16 mouse cellular contexts compared by ENCODE assay signal in genomic region chr8:125718914-125719313, GRCm38 (mm10). TPM values are rescaled to one million over a fixed set of nuclear protein-coding genes. Genes with fewer than 3 reads are reported as not detected.
A peak's percentile ranks its signal among the peaks of the same experiment; 100 is the strongest.
DNase-seq lines count a peak whose midpoint lies in the region; ATAC-seq and TF ChIP-seq lines count a peak whose summit lies in the region.
"Had no signal": no experiment of that assay in that cellular context is flagged by ENCODE, and none has a peak within 500 bp of the region (broad histone marks: within the 10 kb centered on the region; RNA-seq: fewer than 3 reads in every experiment).

No protein-coding gene starts in this region.

- peaks cover 7% of the 10 kb centered on the region; the same call in 1 of the 2 replicates for H3K4me1 ChIP-seq in cerebellum, adult 2 months (ENCODE audit: control insufficient read depth, insufficient read depth, low read length)
- H3K4me1 ChIP-seq in liver, postnatal 0 days (ENCODE audit: insufficient read depth), result no peaks in the 10 kb centered on the region
- H3K4me1 ChIP-seq in liver, embryonic 11.5 days (replicated peaks; ENCODE audit: control insufficient read depth, insufficient read depth, low read length), result peaks cover 4% of the 10 kb centered on the region; the same call in 1 of the 2 replicates
- no peaks in the 10 kb centered on the region for H3K4me1 ChIP-seq in MEL (ENCODE audit: control insufficient read depth in 1 of 2, insufficient read depth in 2 of 2, low read length in 2 of 2)

- ATAC-seq in liver, postnatal 0 days, result no peak
- no peak for ATAC-seq in liver, embryonic 11.5 days (replicated peaks; ENCODE audit: low FRiP score)
- 0 out of 2 replicates have a peak, but pooled peaks have one; percentile 31 for ATAC-seq in megakaryocyte, adult 5-6 weeks (ENCODE audit: poor library complexity, severe bottlenecking)
- ATAC-seq: forebrain, embryonic 13.5 days had no signal

- TF ChIP-seq RAD21 in MEL (IDR thresholded peaks at IDR 0.05; ENCODE audit: low read depth, low read length), result no peak

- 76% methylated on average over 4 of the region's 4 CpGs for WGBS in cerebellum, adult 2 months
- 56% methylated on average over 4 of the region's 4 CpGs for WGBS in liver, postnatal 0 days (ENCODE audit: insufficient replicate concordance)
- 57% methylated on average over 4 of the region's 4 CpGs for WGBS in liver, embryonic 11.5 days

- H3K9me3 ChIP-seq in liver, postnatal 0 days (ENCODE audit: low read length), result no peaks in the 10 kb centered on the region
- H3K9me3 ChIP-seq in liver, embryonic 11.5 days (ENCODE audit: control insufficient read depth, low read length), result no peaks in the 10 kb centered on the region
- H3K9me3 ChIP-seq in MEL (replicated peaks; ENCODE audit: insufficient read depth, low read length), result no peaks in the 10 kb centered on the region
- H3K9me3 ChIP-seq: embryonic facial prominence, embryonic 12.5 days; forebrain, embryonic 13.5 days; limb, embryonic 15.5 days; midbrain, embryonic 10.5 days had no signal

- H3K4me2 ChIP-seq in liver, postnatal 0 days (ENCODE audit: low read depth, low read length), result no peak overlapping the region
- no peak overlapping the region for H3K4me2 ChIP-seq in liver, embryonic 11.5 days
- H3K4me2 ChIP-seq: embryonic facial prominence, embryonic 12.5 days; forebrain, embryonic 13.5 days; limb, embryonic 15.5 days had no signal

- TF ChIP-seq CTCF in cerebellum, adult 2 months (IDR thresholded peaks at IDR 0.05; ENCODE audit: borderline replicate concordance, insufficient read depth, low read depth, low read length), result peak; percentile 48; the same call in 1 of the 2 replicates
- peak; percentile 71 for TF ChIP-seq CTCF in liver, postnatal 0 days (IDR thresholded peaks at IDR 0.05; ENCODE audit: low read depth)
- TF ChIP-seq CTCF in MEL (IDR thresholded peaks at IDR 0.05 in 2 of 3, conservative IDR thresholded peaks at IDR 0.05 in 1 of 3; ENCODE audit: control insufficient read depth in 1 of 3, insufficient read depth in 1 of 3, low read depth in 2 of 3, low read length in 3 of 3, poor library complexity in 1 of 3, severe bottlenecking in 1 of 3), result peak; percentile 30 to 40 (median 30); a peak in 4 of 6 replicates

- H3K27ac ChIP-seq in cerebellum, adult 2 months (ENCODE audit: insufficient read depth, low read length), result no peak overlapping the region
- H3K27ac ChIP-seq in liver, postnatal 0 days (ENCODE audit: low read depth), result no peak overlapping the region
- H3K27ac ChIP-seq in liver, embryonic 11.5 days (ENCODE audit: low read depth, low read length), result no peak overlapping the region
- H3K27ac ChIP-seq in MEL (ENCODE audit: control insufficient read depth, low read depth, low read length), result no peak overlapping the region
- H3K27ac ChIP-seq: embryonic facial prominence, embryonic 12.5 days; forebrain, embryonic 13.5 days; limb, embryonic 15.5 days; midbrain, embryonic 10.5 days had no signal

- H3K79me2 ChIP-seq in MEL (ENCODE audit: control insufficient read depth, insufficient read depth, low read length, poor library complexity), result no peaks in the 10 kb centered on the region

- no peak overlapping the region for H3K9ac ChIP-seq in liver, postnatal 0 days (replicated peaks)
- H3K9ac ChIP-seq in liver, embryonic 11.5 days (ENCODE audit: low read depth, low read length), result no peak overlapping the region
- H3K9ac ChIP-seq in MEL (ENCODE audit: control insufficient read depth, low read depth, low read length, poor library complexity, severe bottlenecking), result no peak overlapping the region
- H3K9ac ChIP-seq: embryonic facial prominence, embryonic 12.5 days; forebrain, embryonic 13.5 days; limb, embryonic 15.5 days had no signal

- TF ChIP-seq POLR2A in cerebellum, adult 2 months (IDR thresholded peaks at IDR 0.05; ENCODE audit: borderline replicate concordance, insufficient read depth, low read length), result no peak
- no peak for TF ChIP-seq POLR2A in MEL (IDR thresholded peaks at IDR 0.05; ENCODE audit: control insufficient read depth in 1 of 2, insufficient read depth in 1 of 2, low read depth in 1 of 2, low read length in 2 of 2, poor library complexity in 1 of 2)

- H3K36me3 ChIP-seq in liver, postnatal 0 days (replicated peaks; ENCODE audit: insufficient read depth, low read length), result no peaks in the 10 kb centered on the region
- H3K36me3 ChIP-seq in liver, embryonic 11.5 days (ENCODE audit: control insufficient read depth, insufficient read depth, low read length), result no peaks in the 10 kb centered on the region
- no peaks in the 10 kb centered on the region for H3K36me3 ChIP-seq in MEL (ENCODE audit: control insufficient read depth in 1 of 2, insufficient read depth in 2 of 2, low read length in 2 of 2)
- H3K36me3 ChIP-seq: embryonic facial prominence, embryonic 12.5 days; limb, embryonic 15.5 days; midbrain, embryonic 10.5 days had no signal

- H3K27me3 ChIP-seq in cerebellum, adult 2 months (ENCODE audit: control insufficient read depth, insufficient read depth, low read length), result no peaks in the 10 kb centered on the region
- no peaks in the 10 kb centered on the region for H3K27me3 ChIP-seq in liver, postnatal 0 days (ENCODE audit: insufficient read depth, low read length)
- no peaks in the 10 kb centered on the region for H3K27me3 ChIP-seq in liver, embryonic 11.5 days (replicated peaks; ENCODE audit: control insufficient read depth, insufficient read depth, low read length)
- H3K27me3 ChIP-seq in MEL (ENCODE audit: control insufficient read depth in 1 of 2, insufficient read depth in 2 of 2, low read length in 2 of 2), result no peaks in the 10 kb centered on the region
- H3K27me3 ChIP-seq: embryonic facial prominence, embryonic 12.5 days; forebrain, embryonic 13.5 days; limb, embryonic 15.5 days had no signal

- no peak for TF ChIP-seq EP300 in liver, postnatal 0 days (IDR thresholded peaks at IDR 0.05; ENCODE audit: low read depth)
- no peak for TF ChIP-seq EP300 in MEL (IDR thresholded peaks at IDR 0.05; ENCODE audit: low read depth in 1 of 2, low read length in 2 of 2)

- no peak for DNase-seq in cerebellum, adult 2 months
- DNase-seq in cerebellum, postnatal 10 days, result no peak
- DNase-seq in liver, postnatal 0 days, result no peak
- DNase-seq in liver, embryonic 11.5 days (ENCODE audit: low spot score), result no peak
- DNase-seq in MEL (ENCODE audit: low read depth, low spot score), result no peak
- DNase-seq in cerebellum, adult 9-10 months, result no peak
- DNase-seq in spleen, postnatal 14 days (ENCODE audit: low spot score in 2 of 2), result no peak
- DNase-seq: cerebellum, adult 11 months; heart, postnatal 4 days; kidney, postnatal 10 days; right cerebral cortex, postnatal 14 days had no signal

- no peak overlapping the region for H3K4me3 ChIP-seq in cerebellum, adult 2 months (replicated peaks; ENCODE audit: insufficient read depth, low read depth, low read length)
- H3K4me3 ChIP-seq in liver, postnatal 0 days (ENCODE audit: low read depth, low read length), result no peak overlapping the region
- no peak overlapping the region for H3K4me3 ChIP-seq in liver, embryonic 11.5 days (ENCODE audit: low read depth, low read length)
- H3K4me3 ChIP-seq in MEL (ENCODE audit: control insufficient read depth in 1 of 2, insufficient read depth in 1 of 2, low read depth in 2 of 2, low read length in 2 of 2), result no peak overlapping the region
- H3K4me3 ChIP-seq: embryonic facial prominence, embryonic 12.5 days; forebrain, embryonic 13.5 days; limb, embryonic 15.5 days; midbrain, embryonic 10.5 days had no signal

TF ChIP-seq in MEL, 35 proteins besides CTCF, POLR2A, EP300 and RAD21:
- TF ChIP-seq MXI1 (IDR thresholded peaks at IDR 0.05; ENCODE audit: low read depth, low read length), result no peak
- no peak for TF ChIP-seq ZC3H11A (IDR thresholded peaks at IDR 0.05; ENCODE audit: low read depth, low read length)
- no peak for TF ChIP-seq NELFE (IDR thresholded peaks at IDR 0.05; ENCODE audit: low read depth, low read length)
- TF ChIP-seq GATA1 (IDR thresholded peaks at IDR 0.05; ENCODE audit: low read depth, low read length), result no peak
- no peak for TF ChIP-seq MAZ (IDR thresholded peaks at IDR 0.05; ENCODE audit: low read depth, low read length)
- TF ChIP-seq HCFC1 (IDR thresholded peaks at IDR 0.05; ENCODE audit: low read depth, low read length), result no peak
- no peak for TF ChIP-seq E2F4 (IDR thresholded peaks at IDR 0.05; ENCODE audit: borderline replicate concordance, low read depth, low read length)
- TF ChIP-seq KAT2A (conservative IDR thresholded peaks at IDR 0.05; ENCODE audit: low read depth, low read length), result no peak

RNA-seq across cellular contexts. Expression of gene Ntpcr, which starts 10.8 kb away (rescaled TPM):
- 46.1 and 47.3 TPM in 2 replicates for polyA plus RNA-seq in cerebellum, adult 2 months (2012; rRNA removed)
- 15.7 and 17.6 TPM in 2 replicates for polyA plus RNA-seq in liver, postnatal 0 days (2015; fragmentation: Nextera tagmentation; extraction: Ambion mirVana)
- 36.7 and 38.2 TPM in 2 replicates for polyA plus RNA-seq in liver, embryonic 11.5 days (2014; fragmentation: Nextera tagmentation; extraction: Ambion mirVana)
- 34.5 and 40.0 TPM in 2 replicates for total RNA-seq in MEL (2012; rRNA removed)
- polyA plus RNA-seq in MEL (2012; ENCODE audit: insufficient read depth in 1 of 2, insufficient read length in 2 of 2, low read depth in 1 of 2, low replicate concordance in 2 of 2, missing spikeins in 1 of 2), result 10 to 100 TPM in 1 of 2 experiments, not detected in 1; 45.3 TPM
- 33.0 and 33.3 TPM in 2 replicates for total RNA-seq in megakaryocyte, adult 5-6 weeks (2015)
- 15.8 and 18.8 TPM in 2 replicates for total RNA-seq in megakaryocyte, adult 5-6 weeks (2017)

RNA-seq across cellular contexts. Expression of gene Map10, which starts 49.3 kb away (rescaled TPM):
- 2.6 and 3.0 TPM in 2 replicates for polyA plus RNA-seq in cerebellum, adult 2 months (2012; rRNA removed)
- 0.67 and 0.78 TPM in 2 replicates for polyA plus RNA-seq in liver, postnatal 0 days (2015; fragmentation: Nextera tagmentation; extraction: Ambion mirVana)
- polyA plus RNA-seq in liver, embryonic 11.5 days (2014; fragmentation: Nextera tagmentation; extraction: Ambion mirVana), result 2.6 and 3.3 TPM in 2 replicates
- total RNA-seq in MEL (2012; rRNA removed), result not detected in 2 replicates
- polyA plus RNA-seq in MEL (2012; ENCODE audit: insufficient read depth in 1 of 2, insufficient read length in 2 of 2, low read depth in 1 of 2, low replicate concordance in 2 of 2, missing spikeins in 1 of 2), result not detected
- total RNA-seq in megakaryocyte, adult 5-6 weeks (2015), result 2.7 and 4.6 TPM in 2 replicates
- 2.3 and 3.5 TPM in 2 replicates for total RNA-seq in megakaryocyte, adult 5-6 weeks (2017)
